Mouse (Mus musculus): ENCODE measurements around the gene Radil.
A peak's percentile ranks its signal among the peaks of the same experiment; 100 is the strongest.

The Radil gene

DNA sequence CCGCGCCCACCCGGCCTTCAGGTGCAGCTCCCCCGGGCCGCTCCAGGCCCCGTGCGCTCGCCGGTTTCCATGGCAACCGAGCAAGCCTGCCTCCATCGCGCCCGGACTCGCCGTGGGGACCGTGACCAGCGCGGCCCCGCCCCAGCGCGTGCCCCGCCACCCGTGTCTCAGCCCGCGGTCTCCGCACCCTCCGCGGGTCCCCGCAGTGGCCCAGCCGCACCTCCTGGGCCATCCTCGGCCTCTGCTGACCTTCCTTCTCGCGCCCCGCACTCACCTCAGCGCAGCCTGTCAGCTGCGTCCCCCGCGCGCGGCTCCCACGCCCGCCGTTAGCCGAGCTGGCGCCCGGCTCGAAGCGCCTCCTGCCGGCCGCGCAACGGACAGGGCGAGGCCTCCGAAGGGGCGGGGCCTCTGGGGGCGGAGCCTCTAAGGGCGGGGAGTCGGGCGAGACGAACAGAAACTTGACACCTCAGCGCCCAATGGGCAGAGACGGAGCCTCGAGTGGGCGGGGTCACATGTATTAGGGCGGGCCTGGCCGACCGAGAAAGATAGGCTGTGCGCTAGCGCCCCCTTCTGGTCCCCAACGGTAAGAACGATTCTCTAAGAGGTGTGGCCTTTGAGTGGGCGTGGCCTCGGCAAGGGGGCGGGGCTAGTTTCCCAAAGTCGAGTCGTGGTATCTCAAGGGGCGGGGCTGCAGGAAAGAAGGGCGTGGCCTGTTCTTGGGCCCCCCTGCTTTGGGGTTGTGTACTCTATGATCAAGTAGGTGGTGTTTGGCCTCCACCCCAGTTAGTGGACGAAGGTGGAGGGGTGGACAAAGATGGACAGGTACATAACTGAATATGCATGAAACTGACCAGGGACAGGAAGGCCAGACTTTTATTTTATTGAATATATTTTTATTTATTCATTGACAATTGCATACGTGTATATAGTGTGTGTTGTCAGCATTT lies at the start of gene Radil:
Gene Radil (minus strand): TSS at position 393 of the 947 bp plus-strand sequence.
- DNase-seq (ENCODE audit: low spot score in 2 of 2) = peak; percentile 28 to 68

DNA sequence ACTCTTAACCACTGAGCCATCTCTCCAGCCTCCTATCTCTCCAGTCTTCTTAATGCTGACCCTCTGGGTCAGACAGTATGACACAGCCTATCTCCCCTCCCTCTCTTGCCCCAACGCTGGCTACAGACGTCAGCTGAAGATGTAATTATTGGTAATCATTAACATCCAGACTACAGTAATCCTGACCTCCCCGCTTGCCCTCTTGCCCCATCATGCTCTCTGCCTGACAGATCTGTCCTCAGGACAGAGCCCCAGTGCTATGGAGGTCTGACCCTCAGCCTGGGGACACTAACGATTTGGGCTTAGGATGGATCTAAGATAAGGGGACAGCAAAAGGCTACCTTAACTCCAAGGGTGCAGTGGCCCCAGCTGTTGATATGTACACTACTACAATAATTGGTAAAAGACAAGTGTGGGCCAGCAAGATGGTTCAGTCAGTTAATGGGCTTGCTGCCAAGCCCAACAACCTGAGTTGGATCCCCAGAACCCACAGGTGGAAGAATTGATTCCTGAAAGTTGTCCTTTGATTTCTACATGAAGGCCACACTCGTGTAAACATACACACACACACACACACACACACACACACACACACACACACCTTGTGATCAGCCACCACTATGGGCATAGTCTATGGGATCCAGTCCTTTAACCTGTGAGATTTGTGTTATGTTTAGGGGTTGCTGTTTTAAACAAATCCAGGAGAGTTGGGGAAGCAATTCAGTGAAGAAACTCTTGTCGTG lies 46.9 kb upstream of the Radil start:
- DNase-seq (ENCODE audit: low spot score in 2 of 2) = no peak

DNA sequence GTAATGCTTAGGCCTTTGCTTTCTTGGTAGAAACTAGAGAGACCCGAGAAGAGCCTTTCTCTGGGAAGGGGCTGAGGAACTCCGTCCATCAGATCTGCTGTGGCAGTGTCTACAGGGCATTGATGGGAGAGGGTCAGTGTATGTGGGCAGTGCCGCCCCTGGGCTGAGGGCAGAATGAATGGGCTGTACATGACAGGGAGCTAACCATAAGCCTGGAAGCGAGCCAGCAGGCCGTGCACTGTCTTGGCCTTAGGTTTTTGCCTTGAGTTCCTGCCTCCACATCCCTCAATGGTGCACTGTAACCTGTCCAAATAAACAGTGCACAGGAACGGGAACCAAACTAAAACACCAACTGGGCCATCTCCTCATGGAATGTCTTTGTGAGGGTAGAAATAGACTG lies 45.8 kb upstream of the Radil start:
- no peak for DNase-seq (ENCODE audit: low spot score in 2 of 2)

DNA sequence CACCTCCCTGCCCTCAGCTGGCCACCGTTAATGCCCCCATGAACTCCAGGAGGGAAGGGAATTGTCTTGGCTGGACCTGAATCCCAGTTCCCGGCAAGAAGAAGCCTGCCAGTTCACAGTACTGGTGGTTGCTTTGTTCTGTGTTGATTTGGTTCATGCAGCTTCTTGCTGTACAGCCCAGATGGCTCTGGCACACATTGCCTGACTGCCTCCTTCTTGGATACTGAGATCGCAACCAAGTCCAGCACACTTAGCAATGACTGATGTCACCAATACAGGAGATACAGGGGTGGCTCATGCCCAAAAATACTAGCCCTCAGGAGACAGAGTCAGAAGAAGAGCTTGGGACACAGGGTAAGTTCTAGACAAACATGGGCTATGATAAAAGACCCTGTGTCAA lies 44.8 kb upstream of the Radil start:
- DNase-seq (ENCODE audit: low spot score in 2 of 2) = no peak

DNA sequence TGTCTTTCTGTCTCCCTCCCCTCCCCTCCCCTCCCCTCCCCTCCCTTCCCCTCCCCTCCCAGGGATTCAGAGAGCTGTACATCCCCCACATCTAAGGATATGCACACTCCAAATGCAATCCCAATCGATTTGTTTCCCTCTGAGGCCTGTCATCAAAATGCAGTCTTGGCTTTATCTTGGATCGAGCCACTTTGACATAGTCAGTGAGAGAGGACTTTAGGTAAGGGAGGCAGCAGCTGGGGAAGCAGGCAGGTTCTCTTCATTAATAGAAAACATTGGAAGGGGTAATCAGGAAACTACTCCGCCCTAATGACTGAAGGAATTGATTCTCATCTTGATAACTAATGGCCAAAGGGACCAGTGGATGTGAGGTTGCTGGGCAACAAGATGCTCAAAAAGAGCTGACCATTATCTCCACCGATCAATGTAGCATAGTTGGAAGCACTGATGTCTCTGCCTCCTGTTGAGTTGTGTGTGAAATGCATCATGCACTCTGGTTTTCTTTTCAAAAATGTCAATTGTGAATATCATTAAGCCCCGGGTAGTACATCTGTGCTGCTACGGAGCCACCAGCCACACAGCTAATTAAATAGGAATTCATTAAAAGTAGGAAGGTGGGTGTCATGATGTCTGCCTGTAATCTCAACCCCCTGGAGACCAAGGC lies 40.2 kb upstream of the Radil start:
- DNase-seq (ENCODE audit: low spot score in 2 of 2) = no peak

DNA sequence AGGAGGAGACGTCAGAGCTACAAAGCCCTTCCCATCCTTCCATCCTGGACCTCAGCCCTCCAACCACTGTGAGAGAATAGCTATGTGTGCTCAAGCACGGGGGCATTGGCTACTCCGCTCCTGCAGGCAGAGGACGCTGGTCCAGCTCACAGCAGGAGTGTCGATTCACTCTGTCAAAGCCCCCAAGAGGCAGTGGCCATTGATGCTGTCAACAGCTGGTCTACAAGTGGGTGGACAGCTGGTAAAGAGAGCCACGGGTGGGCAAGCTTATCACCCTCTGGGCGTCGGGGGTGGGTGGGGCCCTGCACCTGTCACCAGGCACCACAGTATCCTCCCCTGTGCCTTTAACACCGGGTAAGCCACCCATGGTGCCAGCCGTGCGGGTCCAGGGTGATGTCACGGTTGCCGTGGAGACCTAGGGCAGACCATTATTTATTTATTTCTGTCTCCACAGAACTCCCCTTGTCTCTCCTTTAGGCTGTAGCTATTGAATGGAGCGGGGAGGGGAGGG lies 32.8 kb upstream of the Radil start:
- no peak for DNase-seq (ENCODE audit: low spot score in 2 of 2)

DNA sequence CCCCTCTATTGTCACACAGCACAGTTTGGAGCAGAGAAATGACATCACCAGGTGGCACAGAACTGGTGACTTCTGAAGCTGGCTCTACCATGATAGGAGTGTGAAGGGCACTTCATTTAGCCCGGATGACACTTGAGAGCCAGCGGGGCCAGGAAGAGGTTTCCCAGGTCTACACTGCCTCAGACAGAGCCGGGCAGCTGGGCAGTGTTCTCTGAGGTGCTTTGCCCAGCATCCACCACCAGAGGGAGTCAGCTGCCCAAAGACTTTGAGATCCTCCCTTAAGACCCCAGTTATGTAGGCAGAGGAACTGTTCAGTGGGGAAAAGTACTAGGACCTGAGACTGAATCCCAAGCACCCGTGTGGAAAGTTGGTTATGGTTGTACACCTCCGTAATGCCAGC lies 30.6 kb upstream of the Radil start:
- peak in 1 of 2 experiments; percentile 26 for DNase-seq (ENCODE audit: low spot score in 2 of 2)

DNA sequence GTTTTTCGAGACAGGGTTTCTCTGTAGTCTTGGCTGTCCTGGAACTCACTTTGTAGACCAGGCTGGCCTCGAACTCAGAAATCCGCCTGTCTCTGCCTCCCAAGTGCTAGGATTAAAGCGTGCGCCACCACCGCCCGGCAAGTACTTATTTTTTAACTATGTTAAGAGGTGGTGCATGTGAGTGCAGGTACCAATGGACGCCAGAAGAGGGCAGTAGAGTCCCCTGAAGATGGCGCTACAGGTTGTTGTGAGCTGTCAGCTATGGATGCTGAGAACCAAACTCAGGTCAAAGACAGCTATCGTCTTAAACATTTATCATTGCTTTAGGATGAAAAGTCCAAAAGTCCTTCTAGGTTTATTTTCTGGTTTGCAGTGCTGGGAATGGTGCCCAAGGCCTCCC lies 27.3 kb upstream of the Radil start:
- DNase-seq (ENCODE audit: low spot score in 2 of 2) = no peak

DNA sequence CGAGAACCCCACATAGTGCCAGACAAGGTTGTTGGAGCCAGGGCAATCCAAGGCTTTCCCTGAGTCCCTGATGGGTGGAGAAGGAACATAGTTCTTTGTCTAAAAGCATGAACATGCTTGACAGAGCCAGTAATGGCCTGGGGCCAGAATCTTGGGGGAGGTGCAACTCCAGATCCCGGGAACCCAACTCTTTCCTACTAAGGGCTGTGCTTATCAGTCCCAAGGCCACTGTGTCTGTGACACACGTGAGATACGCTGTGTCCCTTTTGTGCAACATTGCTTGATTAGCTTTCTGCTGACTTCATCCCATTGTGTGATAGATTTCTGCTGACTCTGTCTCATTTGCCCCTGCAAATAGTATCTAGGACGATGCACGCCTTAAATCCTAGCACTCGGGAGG lies 25.9 kb upstream of the Radil start:
- no peak for DNase-seq (ENCODE audit: low spot score in 2 of 2)

DNA sequence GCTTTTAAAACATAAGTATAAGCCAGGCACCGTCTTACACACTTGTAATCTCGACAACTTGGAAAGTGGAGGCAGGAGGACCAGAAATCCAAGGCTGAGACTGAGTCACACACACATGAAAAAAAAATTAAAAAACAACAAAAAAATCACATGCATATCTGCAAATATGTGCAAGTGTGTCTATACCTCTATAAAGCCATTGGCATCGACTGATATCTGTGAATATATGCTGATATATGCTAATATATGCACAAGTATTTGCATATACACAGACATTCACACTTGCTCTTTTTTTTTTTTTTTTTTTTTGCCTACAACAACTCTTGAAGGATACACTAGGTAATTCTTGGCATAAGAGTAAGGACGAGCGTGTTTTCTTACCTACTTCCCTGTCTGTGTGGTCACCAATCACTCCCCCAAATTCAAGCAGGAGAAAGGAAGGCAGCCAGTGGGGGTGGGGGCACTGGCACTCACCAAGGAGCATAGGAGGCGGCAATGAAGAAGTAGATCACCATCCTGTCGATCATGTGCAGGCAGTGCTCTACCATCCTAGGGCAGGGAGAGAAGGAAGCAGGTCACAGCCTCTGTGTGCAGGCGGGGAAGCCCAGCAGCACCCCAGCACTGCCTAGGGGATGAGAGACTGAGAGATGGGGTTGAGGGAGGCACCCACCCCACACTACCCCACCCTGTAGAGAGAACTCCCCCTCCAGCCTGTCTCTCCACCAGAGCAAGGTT lies 23.6 kb upstream of the Radil start:
- DNase-seq (ENCODE audit: low spot score in 2 of 2) = no peak

DNA sequence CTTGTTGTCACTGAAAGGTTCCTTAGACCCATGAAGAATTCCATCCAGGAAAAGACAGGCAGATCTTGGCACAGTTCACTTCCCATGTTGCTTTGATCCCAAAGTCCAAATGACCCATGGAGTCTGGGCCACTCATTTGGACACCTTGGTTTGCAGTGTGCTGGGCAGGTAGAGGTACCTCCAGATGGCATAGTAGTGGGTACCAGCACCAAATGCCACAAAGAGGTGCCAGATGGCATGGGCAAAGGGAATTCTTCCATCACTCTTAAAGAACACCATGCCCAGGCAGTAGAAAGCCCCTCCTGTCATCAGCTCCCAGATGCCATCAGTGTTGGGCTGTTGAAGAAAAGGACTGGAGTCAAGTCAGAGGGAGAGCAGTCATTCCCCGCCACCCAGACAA lies 13.7 kb upstream of the Radil start:
- no peak for DNase-seq (ENCODE audit: low spot score in 2 of 2)

DNA sequence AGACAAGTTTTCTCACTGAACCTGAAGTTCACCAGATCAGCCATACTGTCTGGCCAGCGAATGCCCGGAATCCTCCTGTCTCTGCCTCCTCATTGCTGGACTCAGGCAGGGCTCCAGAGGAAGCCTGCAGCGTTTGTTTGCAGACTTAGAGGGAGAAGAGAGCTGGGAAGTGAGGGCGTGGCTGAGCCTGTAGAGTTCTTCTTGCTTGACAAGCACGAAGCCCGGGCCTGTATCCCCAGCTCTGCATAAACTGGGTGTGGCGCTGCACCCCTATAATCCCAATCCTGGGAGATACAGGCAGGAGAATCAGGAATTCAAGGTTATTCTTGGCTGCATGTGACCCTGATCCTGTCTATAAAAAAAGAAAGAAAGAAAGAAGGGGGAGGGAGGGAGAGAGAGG lies 9.4 kb upstream of the Radil start:
- no peak for DNase-seq (ENCODE audit: low spot score in 2 of 2)

DNA sequence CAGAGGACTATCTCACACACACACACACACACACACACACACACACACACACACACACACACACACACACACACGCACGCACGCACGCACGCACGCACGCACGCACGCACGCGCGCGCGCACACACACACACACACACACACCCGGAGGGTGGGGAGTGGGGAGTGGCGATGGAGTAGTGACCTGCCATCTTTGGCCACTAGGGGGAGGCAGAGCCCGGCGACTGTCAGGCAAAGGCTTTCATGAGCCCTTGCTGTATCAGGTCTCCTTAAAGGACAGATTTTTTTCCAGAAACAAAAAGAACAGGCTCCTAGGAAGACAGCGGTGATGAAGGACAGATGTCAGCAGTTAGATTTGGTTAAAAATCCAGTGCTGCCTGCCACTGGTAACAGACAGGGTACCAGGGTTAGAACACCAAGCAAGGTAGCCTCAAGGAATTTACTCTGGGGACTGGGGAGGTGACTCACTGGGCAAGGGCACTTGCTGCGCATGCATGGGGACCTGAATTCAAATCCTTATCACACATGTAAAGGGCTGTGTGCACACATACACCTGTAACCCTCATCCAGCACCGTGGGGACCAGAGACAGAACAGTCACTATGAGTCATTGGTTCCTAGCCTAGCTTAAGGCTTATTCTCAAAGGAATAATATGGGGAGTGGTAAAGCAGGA lies 6.6 kb upstream of the Radil start:
- DNase-seq (ENCODE audit: low spot score in 2 of 2) = peak; percentile 21 to 51

DNA sequence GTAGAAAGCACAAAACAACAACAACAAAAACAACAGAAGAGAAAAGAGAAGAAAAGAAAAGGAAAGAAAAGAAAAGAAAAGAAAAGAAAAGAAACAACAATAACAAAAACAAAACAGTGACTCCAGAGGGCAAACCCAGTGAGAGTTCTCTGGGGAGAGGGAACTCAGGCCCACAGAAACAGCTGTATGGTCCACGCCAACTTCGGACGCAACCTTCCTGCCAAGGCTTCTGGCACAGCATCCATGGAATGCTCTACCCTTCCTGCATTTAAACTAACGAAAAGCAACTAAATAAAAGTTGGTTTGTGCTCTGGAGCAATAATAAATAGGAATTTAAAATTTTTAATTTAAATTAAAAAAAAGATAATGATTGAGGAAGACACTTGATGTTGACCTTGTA lies 5.8 kb upstream of the Radil start:
- no peak for DNase-seq (ENCODE audit: low spot score in 2 of 2)

DNA sequence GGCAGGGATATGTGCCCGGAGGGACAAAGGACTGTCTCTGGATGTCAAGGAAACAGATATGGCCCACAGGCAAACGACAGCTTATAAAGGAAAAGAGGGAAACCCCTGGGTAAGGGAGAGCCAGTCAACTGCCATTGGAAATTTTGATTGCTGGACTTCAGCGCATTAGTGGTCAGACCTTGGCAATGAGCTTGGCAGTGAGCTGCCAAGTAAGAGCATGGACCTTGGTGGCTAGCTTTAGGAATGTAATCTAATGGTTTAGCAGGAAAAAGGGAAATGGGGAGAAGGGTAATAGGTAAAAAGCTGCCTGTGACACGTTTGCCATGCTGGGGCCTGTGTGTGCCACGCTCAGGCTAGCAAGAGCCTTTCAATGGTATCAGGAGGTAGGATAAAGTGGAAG lies 5.0 kb upstream of the Radil start:
- DNase-seq (ENCODE audit: low spot score in 2 of 2) = no peak

DNA sequence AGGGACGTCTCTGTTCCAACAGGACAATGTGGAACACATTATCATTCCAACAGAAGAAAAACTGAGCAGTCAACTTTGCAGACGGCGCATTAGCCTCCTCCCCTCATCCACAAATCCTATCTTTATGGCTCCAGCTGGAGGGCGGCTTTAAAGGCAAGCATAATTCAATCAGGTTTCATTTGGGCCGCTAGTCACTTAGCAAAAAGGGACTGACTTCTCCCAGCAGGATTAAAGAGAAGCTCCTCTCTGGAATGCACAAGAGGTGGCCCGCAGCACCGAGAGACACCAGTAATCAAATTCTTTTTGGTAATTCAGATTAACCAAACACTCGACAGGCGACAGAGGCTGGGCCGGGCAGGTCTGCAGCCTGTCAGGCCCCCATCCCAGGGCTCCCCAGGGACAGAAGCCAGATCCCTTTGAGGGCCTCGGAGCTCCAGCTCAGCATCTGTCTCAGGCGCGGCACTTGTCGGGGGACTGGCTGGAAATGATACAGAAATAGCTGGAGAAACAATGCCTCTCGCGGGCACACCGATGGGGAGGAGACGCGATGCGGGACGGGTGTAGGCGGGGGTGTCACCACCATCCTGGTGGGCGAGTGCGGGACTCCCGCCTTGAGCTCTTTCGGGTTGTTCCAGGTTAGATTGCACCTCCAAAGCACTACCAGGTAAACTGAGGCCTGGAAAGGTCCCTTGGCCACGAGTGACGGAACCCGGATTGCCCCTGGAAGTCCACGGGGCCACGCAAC lies 765 bp downstream of the Radil start:
- DNase-seq (ENCODE audit: low spot score in 2 of 2) = no peak

DNA sequence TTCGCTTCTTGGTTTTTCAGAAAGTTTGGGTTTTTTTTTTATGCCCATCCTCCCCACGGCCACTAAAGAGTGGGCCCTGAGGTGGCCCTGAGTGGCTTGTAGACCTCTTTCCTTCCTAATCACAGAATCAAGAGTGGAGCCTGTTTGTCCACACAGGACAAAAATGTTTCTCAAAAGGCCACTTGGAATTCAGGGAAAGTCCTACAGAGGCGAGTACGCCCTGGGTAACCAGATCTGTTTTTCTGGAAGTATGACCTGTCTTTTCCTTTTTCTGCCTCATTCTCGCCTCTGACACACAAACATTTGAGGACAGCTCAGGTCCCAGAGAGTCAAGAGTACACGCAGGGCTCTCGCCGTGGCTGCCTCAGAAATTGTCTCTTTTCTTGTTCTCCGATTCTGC lies 1.5 kb downstream of the Radil start:
- no peak for DNase-seq (ENCODE audit: low spot score in 2 of 2)

DNA sequence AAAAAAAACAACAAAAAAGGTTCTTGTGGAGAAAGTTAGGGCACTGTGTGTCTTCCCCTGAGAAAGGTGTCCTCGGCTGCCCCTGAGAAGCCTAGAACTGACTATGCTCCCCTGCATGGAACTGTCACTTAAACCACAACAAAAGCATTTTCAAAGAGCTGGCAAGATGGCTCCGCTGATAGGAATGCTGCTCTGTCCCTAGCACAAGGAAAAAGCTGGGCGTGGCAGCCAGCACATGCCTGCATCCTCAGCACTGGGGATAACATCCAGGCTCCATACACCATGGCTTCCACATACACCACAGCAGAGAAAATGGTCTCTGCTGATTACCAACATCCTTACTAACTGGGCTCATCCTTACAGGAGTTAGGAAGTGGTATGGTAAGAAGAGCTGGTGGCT lies 3.8 kb downstream of the Radil start:
- no peak for DNase-seq (ENCODE audit: low spot score in 2 of 2)

DNA sequence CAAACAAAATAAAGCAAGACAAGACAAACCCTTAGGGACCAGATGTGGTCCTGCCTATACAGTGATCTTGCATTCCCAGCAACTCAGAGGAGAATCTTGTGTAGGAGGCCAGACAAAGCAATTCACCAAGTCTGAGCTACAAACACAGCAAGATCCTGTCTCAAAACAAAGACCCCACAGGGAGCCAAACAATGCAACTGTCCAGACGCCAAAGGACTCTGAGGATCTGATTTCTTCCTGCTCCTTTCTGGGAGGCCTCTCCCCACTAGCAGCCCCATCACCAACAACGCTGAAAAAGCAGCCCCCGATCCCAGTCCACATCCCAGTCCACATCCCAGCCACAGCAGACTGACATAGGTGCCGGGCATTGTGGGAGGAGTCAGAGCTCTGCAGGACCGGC lies 4.6 kb downstream of the Radil start:
- DNase-seq (ENCODE audit: low spot score in 2 of 2) = no peak
